In the genomic region with DNA sequence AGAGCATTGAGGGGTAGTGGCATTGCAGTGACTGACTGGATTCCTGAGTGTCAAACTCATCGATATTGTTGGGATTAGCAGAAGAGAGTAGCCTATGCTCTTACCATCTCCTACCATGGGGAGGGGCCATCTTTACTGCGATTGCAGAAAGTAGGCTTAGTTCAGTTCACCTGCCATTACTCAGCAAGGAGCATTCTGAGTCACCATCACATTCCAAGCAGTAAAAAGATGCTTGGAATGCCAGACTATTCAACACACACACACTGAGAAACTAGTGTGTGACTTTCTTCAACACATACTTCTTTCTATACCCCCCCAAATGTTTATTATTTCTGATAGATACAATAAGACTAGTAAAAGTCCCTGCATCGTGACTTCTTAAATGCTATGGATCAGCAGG, we compare ENCODE assay signal across 25 mouse cellular contexts. TPM values are rescaled to one million over a fixed set of nuclear protein-coding genes. Genes with fewer than 3 reads are reported as not detected.
DNase-seq lines count a peak whose midpoint lies in the region; ATAC-seq and TF ChIP-seq lines count a peak whose summit lies in the region.
"Had no signal": no experiment of that assay in that cellular context is flagged by ENCODE, and none has a peak within 500 bp of the region (broad histone marks: within the 10 kb centered on the region; RNA-seq: fewer than 3 reads in every experiment).

No protein-coding gene starts in this region.

- H3ac ChIP-seq in myocyte (ENCODE audit: control insufficient read depth, insufficient read length): no peak overlapping the region

- peak overlapping the region; percentile 61 for H3K27ac ChIP-seq in heart, embryonic 12.5 days (ENCODE audit: poor library complexity, severe bottlenecking)
- H3K27ac ChIP-seq in intestine, postnatal 0 days (ENCODE audit: low read depth, low read length): no peak overlapping the region
- H3K27ac ChIP-seq in intestine, embryonic 15.5 days: no peak overlapping the region
- peak overlapping the region; percentile 57 for H3K27ac ChIP-seq in lung, embryonic 16.5 days (ENCODE audit: low read length)
- H3K27ac ChIP-seq: embryonic facial prominence, embryonic 12.5 days; forebrain, embryonic 12.5 days; hindbrain, embryonic 10.5 days; limb, embryonic 10.5 days; midbrain, embryonic 10.5 days; neural tube, embryonic 15.5 days; stomach, embryonic 15.5 days had no signal

- H3K9me3 ChIP-seq in heart, embryonic 12.5 days (replicated peaks): no peaks in the 10 kb centered on the region
- no peaks in the 10 kb centered on the region for H3K9me3 ChIP-seq in intestine, postnatal 0 days (ENCODE audit: control insufficient read depth)
- H3K9me3 ChIP-seq in intestine, embryonic 15.5 days: no peaks in the 10 kb centered on the region
- H3K9me3 ChIP-seq in lung, embryonic 16.5 days (ENCODE audit: control insufficient read depth, low read length): no peaks in the 10 kb centered on the region
- H3K9me3 ChIP-seq: embryonic facial prominence, embryonic 12.5 days; forebrain, embryonic 12.5 days; hindbrain, embryonic 10.5 days; limb, embryonic 10.5 days; midbrain, embryonic 10.5 days; neural tube, embryonic 15.5 days; stomach, embryonic 15.5 days had no signal

- 71% methylated on average over 3 of the region's 3 CpGs for WGBS in heart, embryonic 12.5 days
- 80% methylated on average over 3 of the region's 3 CpGs for WGBS in intestine, postnatal 0 days
- WGBS in intestine, embryonic 15.5 days: 77% methylated on average over 3 of the region's 3 CpGs
- WGBS in lung, embryonic 16.5 days: 73% methylated on average over 3 of the region's 3 CpGs

- no peak for DNase-seq in heart, adult 11 months
- DNase-seq in lung, postnatal 25 days (ENCODE audit: low spot score): no peak
- no peak for DNase-seq in right cerebral cortex, postnatal 4 days
- DNase-seq: adrenal gland, postnatal 10 days; cerebellum, adult 2 months; cerebellum, postnatal 25 days; right cerebral cortex, adult 18-20 months; thymus, postnatal 36 days had no signal

- H3K79me2 ChIP-seq in myocyte (ENCODE audit: control insufficient read depth, insufficient read depth): no peaks in the 10 kb centered on the region

- H3K9ac ChIP-seq in heart, embryonic 12.5 days: no peak overlapping the region
- H3K9ac ChIP-seq in intestine, postnatal 0 days (ENCODE audit: low read depth, low read length): no peak overlapping the region
- no peak overlapping the region for H3K9ac ChIP-seq in intestine, embryonic 15.5 days
- H3K9ac ChIP-seq in lung, embryonic 16.5 days (ENCODE audit: low read length): no peak overlapping the region
- H3K9ac ChIP-seq: embryonic facial prominence, embryonic 12.5 days; forebrain, embryonic 12.5 days; neural tube, embryonic 15.5 days; stomach, embryonic 15.5 days had no signal

- no peak for ATAC-seq in heart, embryonic 12.5 days (ENCODE audit: insufficient number of reproducible peaks, low FRiP score)
- ATAC-seq in intestine, postnatal 0 days: peak; percentile 47; the same call in 1 of the 2 replicates
- no peak for ATAC-seq in intestine, embryonic 15.5 days
- ATAC-seq in lung, embryonic 16.5 days (ENCODE audit: low read depth): peak; percentile 21; the same call in 1 of the 2 replicates
- ATAC-seq: hindbrain, embryonic 16.5 days; intestine, embryonic 16.5 days; midbrain, embryonic 16.5 days had no signal

- no peak for TF ChIP-seq POLR2A in myocyte (IDR thresholded peaks at IDR 0.05; ENCODE audit: insufficient read length, low read depth)

- 0 out of 2 replicates have a peak overlapping the region, but pooled peaks have one; percentile 9 for H3K4me2 ChIP-seq in heart, embryonic 12.5 days
- no peak overlapping the region for H3K4me2 ChIP-seq in intestine, postnatal 0 days (replicated peaks; ENCODE audit: low read depth)
- no peak overlapping the region for H3K4me2 ChIP-seq in intestine, embryonic 15.5 days (replicated peaks)
- no peak overlapping the region for H3K4me2 ChIP-seq in lung, embryonic 16.5 days (ENCODE audit: low read depth, low read length)
- peak overlapping the region; percentile 33 for H3K4me2 ChIP-seq in myocyte (ENCODE audit: low read depth)
- H3K4me2 ChIP-seq: embryonic facial prominence, embryonic 12.5 days; forebrain, embryonic 12.5 days; neural tube, embryonic 15.5 days; stomach, embryonic 15.5 days had no signal

- no peaks in the 10 kb centered on the region for H3K27me3 ChIP-seq in heart, embryonic 12.5 days (replicated peaks)
- H3K27me3 ChIP-seq in intestine, postnatal 0 days (replicated peaks; ENCODE audit: control insufficient read depth, insufficient read depth, low read length): no peaks in the 10 kb centered on the region
- H3K27me3 ChIP-seq in intestine, embryonic 15.5 days (replicated peaks): no peaks in the 10 kb centered on the region
- no peaks in the 10 kb centered on the region for H3K27me3 ChIP-seq in lung, embryonic 16.5 days (ENCODE audit: control insufficient read depth, insufficient read depth, low read depth, low read length)
- H3K27me3 ChIP-seq in myocyte (ENCODE audit: control insufficient read depth, insufficient read depth, insufficient read length): no peaks in the 10 kb centered on the region
- H3K27me3 ChIP-seq: CH12.LX; embryonic facial prominence, embryonic 12.5 days; forebrain, embryonic 12.5 days; neural tube, embryonic 15.5 days; stomach, embryonic 15.5 days had no signal

- H3K4me1 ChIP-seq in heart, embryonic 12.5 days (replicated peaks): peaks cover 18% of the 10 kb centered on the region
- H3K4me1 ChIP-seq in intestine, postnatal 0 days (replicated peaks; ENCODE audit: control insufficient read depth, insufficient read depth, low read length): no peaks in the 10 kb centered on the region
- H3K4me1 ChIP-seq in intestine, embryonic 15.5 days (replicated peaks): no peaks in the 10 kb centered on the region
- peaks cover 19% of the 10 kb centered on the region; the same call in 1 of the 2 replicates for H3K4me1 ChIP-seq in lung, embryonic 16.5 days (replicated peaks; ENCODE audit: control insufficient read depth, insufficient read depth, low read length)
- H3K4me1 ChIP-seq: embryonic facial prominence, embryonic 12.5 days; hindbrain, embryonic 10.5 days; limb, embryonic 10.5 days; midbrain, embryonic 10.5 days; neural tube, embryonic 15.5 days; stomach, embryonic 15.5 days had no signal

- peaks cover 42% of the 10 kb centered on the region for H3K36me3 ChIP-seq in heart, embryonic 12.5 days
- H3K36me3 ChIP-seq in intestine, postnatal 0 days (ENCODE audit: control insufficient read depth, insufficient read depth): peaks cover 23% of the 10 kb centered on the region
- H3K36me3 ChIP-seq in intestine, embryonic 15.5 days: 0 out of 2 replicates have a peak, but pooled peaks cover 3% of the 10 kb centered on the region
- H3K36me3 ChIP-seq in lung, embryonic 16.5 days (ENCODE audit: control insufficient read depth, insufficient read depth, low read length): peaks cover 12% of the 10 kb centered on the region
- H3K36me3 ChIP-seq in myocyte (ENCODE audit: control insufficient read depth, insufficient read depth): peaks cover 8% of the 10 kb centered on the region

- no peak for TF ChIP-seq CTCF in intestine, postnatal 0 days (IDR thresholded peaks at IDR 0.05; ENCODE audit: low read depth)

- H3K4me3 ChIP-seq in heart, embryonic 12.5 days: no peak overlapping the region
- no peak overlapping the region for H3K4me3 ChIP-seq in intestine, postnatal 0 days (ENCODE audit: low read depth, low read length)
- no peak overlapping the region for H3K4me3 ChIP-seq in intestine, embryonic 15.5 days (replicated peaks)
- H3K4me3 ChIP-seq in lung, embryonic 16.5 days (ENCODE audit: low read length): no peak overlapping the region
- H3K4me3 ChIP-seq in myocyte: no peak overlapping the region
- H3K4me3 ChIP-seq: embryonic facial prominence, embryonic 12.5 days; erythroblast, embryonic 14.5 days; forebrain, embryonic 12.5 days; hindbrain, embryonic 10.5 days; limb, embryonic 10.5 days; midbrain, embryonic 10.5 days; neural tube, embryonic 15.5 days; stomach, embryonic 15.5 days had no signal

TF ChIP-seq in myocyte, 11 proteins besides CTCF, POLR2A, EP300 and RAD21:
- peak in 1 of 3 experiments; percentile 67 for TF ChIP-seq MYOD1 (IDR thresholded peaks at IDR 0.05; ENCODE audit: control insufficient read depth in 1 of 3, insufficient read length in 2 of 3, low read depth in 2 of 3)
- no peak for TF ChIP-seq CEBPB (IDR thresholded peaks at IDR 0.05; ENCODE audit: insufficient read depth, poor library complexity, severe bottlenecking)

RNA-seq across cellular contexts. Expression of a gene that starts 11.3 kb away (rescaled TPM):
- polyA plus RNA-seq in heart, embryonic 12.5 days (2016; fragmentation: Nextera tagmentation; extraction: Ambion mirVana): 5.9 and 6.2 TPM in 2 replicates
- polyA plus RNA-seq in intestine, postnatal 0 days (2015; fragmentation: Nextera tagmentation; extraction: Ambion mirVana): 27.6 and 28.0 TPM in 2 replicates
- 15.7 and 16.9 TPM in 2 replicates for polyA plus RNA-seq in intestine, embryonic 15.5 days (2015; fragmentation: Nextera tagmentation; extraction: Ambion mirVana)
- 26.1 and 29.8 TPM in 2 replicates for polyA plus RNA-seq in lung, embryonic 16.5 days (2015; fragmentation: Nextera tagmentation; extraction: Ambion mirVana)
- polyA plus RNA-seq in myocyte (2012; fragmentation: generic; extraction: Trizol): 61.1 TPM
- polyA plus RNA-seq: erythroblast, embryonic 14.5 days had no signal

RNA-seq across cellular contexts. Expression of a gene that starts 49.1 kb away (rescaled TPM):
- polyA plus RNA-seq in heart, embryonic 12.5 days (2016; fragmentation: Nextera tagmentation; extraction: Ambion mirVana): 22.0 and 22.9 TPM in 2 replicates
- polyA plus RNA-seq in intestine, postnatal 0 days (2015; fragmentation: Nextera tagmentation; extraction: Ambion mirVana): 8.3 and 9.8 TPM in 2 replicates
- polyA plus RNA-seq in intestine, embryonic 15.5 days (2015; fragmentation: Nextera tagmentation; extraction: Ambion mirVana): 25.4 and 25.9 TPM in 2 replicates
- polyA plus RNA-seq in lung, embryonic 16.5 days (2015; fragmentation: Nextera tagmentation; extraction: Ambion mirVana): 31.6 and 32.4 TPM in 2 replicates
- polyA plus RNA-seq in myocyte (2012; fragmentation: generic; extraction: Trizol): 12.4 TPM

RNA-seq across cellular contexts. Expression of a gene that starts 49.1 kb away (rescaled TPM):
- 13.1 and 15.4 TPM in 2 replicates for polyA plus RNA-seq in heart, embryonic 12.5 days (2016; fragmentation: Nextera tagmentation; extraction: Ambion mirVana)
- 2.5 and 3.1 TPM in 2 replicates for polyA plus RNA-seq in intestine, postnatal 0 days (2015; fragmentation: Nextera tagmentation; extraction: Ambion mirVana)
- polyA plus RNA-seq in intestine, embryonic 15.5 days (2015; fragmentation: Nextera tagmentation; extraction: Ambion mirVana): 12.3 and 15.0 TPM in 2 replicates
- 11.2 and 11.3 TPM in 2 replicates for polyA plus RNA-seq in lung, embryonic 16.5 days (2015; fragmentation: Nextera tagmentation; extraction: Ambion mirVana)
- 49.9 TPM for polyA plus RNA-seq in myocyte (2012; fragmentation: generic; extraction: Trizol)

Comparison
In these comparisons a context has a peak if more than half of its experiments do, and no peak if none do; other contexts are left out.
1. ATAC-seq: peak in intestine, postnatal 0 days (single experiment) and lung, embryonic 16.5 days (single experiment); none in heart, embryonic 12.5 days (single experiment) and intestine, embryonic 15.5 days (single experiment).
2. H3K27ac ChIP-seq: peak in heart, embryonic 12.5 days (single experiment) and lung, embryonic 16.5 days (single experiment); none in intestine, postnatal 0 days (single experiment) and intestine, embryonic 15.5 days (single experiment).
3. H3K4me2 ChIP-seq: peak in heart, embryonic 12.5 days (single experiment) and myocyte (single experiment); none in intestine, postnatal 0 days (single experiment), intestine, embryonic 15.5 days (single experiment) and lung, embryonic 16.5 days (single experiment).